Mouse (Mus musculus) kidney, adult 2 months (tissue): ENCODE data around the gene Bst2.

Experiments
- CTCF ChIP-seq: fragments of 200-500 bp; conservative IDR thresholded peaks from 2 replicates; pipeline ENCODE4 v1.5.1; 2011; ENCODE audit warnings: low read depth, mild to moderate bottlenecking, control low read depth, low read length, moderate library complexity, mixed read lengths; ENCODE audit not compliant: insufficient read depth, insufficient read length
- POLR2A ChIP-seq: fragments of 200-500 bp; IDR thresholded peaks from one replicate; pipeline ENCODE4 v1.6.1; 2011; ENCODE audit warnings: low read depth, low read length, control low read depth

GRCm38 (mm10) chr8:71579476-71579875 is 42.2 kb upstream of the Bst2 start:
- no peak for TF ChIP-seq CTCF
- no peak for TF ChIP-seq POLR2A
